Mouse (Mus musculus) G1E (cell line): ENCODE results near the gene Tescl.

Source experiments
- CTCF ChIP-seq: IDR thresholded peaks from 2 replicates; pipeline ENCODE4 v1.5.1; 2012; ENCODE audit warnings: low read depth, low read length, inconsistent platforms, mixed read lengths
- GATA1 ChIP-seq: IDR thresholded peaks from 2 replicates; pipeline ENCODE4 v1.6.1; 2012; ENCODE audit warnings: borderline replicate concordance, low read length, inconsistent platforms, mixed read lengths
- GATA2 ChIP-seq: IDR thresholded peaks from 2 replicates; pipeline ENCODE4 v1.6.1; 2012; ENCODE audit warnings: low read depth, low read length, inconsistent platforms, borderline replicate concordance
- POLR2AphosphoS5 ChIP-seq: IDR thresholded peaks from 2 replicates; pipeline ENCODE4 v1.6.1; 2012; ENCODE audit warnings: low read depth, low read length, inconsistent platforms; ENCODE audit not compliant: insufficient replicate concordance
- TAL1 ChIP-seq: conservative IDR thresholded peaks from 2 replicates; pipeline ENCODE4 v1.6.1; 2012; ENCODE audit warnings: low read depth, low read length, inconsistent platforms, mixed read lengths

DNA sequence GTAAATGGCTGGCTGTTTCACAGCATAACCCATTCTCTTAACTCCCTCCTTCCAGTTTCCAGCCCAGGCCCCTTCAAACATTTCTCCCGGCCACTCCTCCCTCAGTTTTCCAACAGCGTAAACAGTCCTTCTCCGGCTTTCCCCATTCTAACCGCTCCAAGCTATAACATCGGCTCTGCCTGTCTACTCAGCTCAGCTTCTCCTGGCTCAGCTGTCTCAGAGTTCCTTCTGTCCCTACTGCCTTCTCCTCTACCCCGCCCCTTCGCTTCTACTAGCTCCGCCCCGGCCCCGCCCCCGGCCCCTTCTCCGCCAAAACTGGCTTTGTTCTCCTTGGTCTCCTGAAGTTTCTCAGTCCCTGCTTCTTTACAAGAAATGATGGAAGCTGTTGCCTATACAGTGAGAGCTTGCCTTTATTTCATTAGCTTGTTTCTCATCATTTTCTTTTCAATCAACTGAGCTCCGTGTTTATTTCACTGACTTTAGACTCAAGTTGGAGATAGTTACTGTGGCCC lies 32.9 kb downstream of the Tescl start, which contains the start of gene Zfp61:
- no peak for TF ChIP-seq CTCF
- TF ChIP-seq POLR2AphosphoS5, result no peak
- TF ChIP-seq TAL1, result no peak
- no peak for TF ChIP-seq GATA2
- TF ChIP-seq GATA1, result no peak
